ENCODE assay signal across 8 mouse cellular contexts in the genomic region with DNA sequence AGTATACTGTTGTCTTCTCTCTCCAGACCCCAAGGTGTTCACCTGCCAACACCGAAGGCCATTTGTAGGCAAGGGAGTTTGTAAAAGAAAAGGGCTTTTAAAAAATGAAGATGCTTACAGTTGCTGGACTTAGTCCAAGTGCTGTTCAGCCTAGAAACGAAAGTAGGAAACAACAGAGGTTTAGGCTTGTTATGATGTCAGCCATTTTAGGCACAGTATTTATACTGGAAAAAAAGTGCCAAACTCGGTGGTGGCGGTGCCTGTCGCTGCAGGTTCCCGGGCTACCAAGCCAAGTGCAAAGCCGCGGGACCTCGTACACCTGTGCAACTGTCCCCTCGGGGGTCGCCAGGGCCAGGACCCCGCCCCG. TPM values are rescaled to one million over a fixed set of nuclear protein-coding genes. Genes with fewer than 3 reads are reported as not detected.
DNase-seq lines count a peak whose midpoint lies in the region; ATAC-seq and TF ChIP-seq lines count a peak whose summit lies in the region.

No protein-coding gene starts in this region.

- H3K4me3 ChIP-seq in spleen, adult 2 months (ENCODE audit: extremely low read depth, insufficient read depth, insufficient read length) = peak overlapping the region; percentile 94
- peak overlapping the region; percentile 74 for H3K4me3 ChIP-seq in lung, embryonic 15.5 days
- peak overlapping the region; percentile 84 for H3K4me3 ChIP-seq in small intestine, adult 2 months (ENCODE audit: low read depth, low read length)

- no peak for TF ChIP-seq CTCF in spleen, adult 2 months (IDR thresholded peaks at IDR 0.05; ENCODE audit: extremely low read depth, insufficient read depth, insufficient read length, insufficient replicate concordance)
- no peak for TF ChIP-seq CTCF in small intestine, adult 2 months (IDR thresholded peaks at IDR 0.05; ENCODE audit: extremely low read depth, insufficient read length, insufficient replicate concordance, low read depth, low read length)

- H3K27ac ChIP-seq in spleen, adult 2 months (ENCODE audit: insufficient read depth, low read length) = peak overlapping the region; percentile 99
- H3K27ac ChIP-seq in lung, embryonic 15.5 days = peak overlapping the region; percentile 97
- H3K27ac ChIP-seq in small intestine, adult 2 months (ENCODE audit: insufficient read depth, low read depth, low read length) = peak overlapping the region; percentile 98

- WGBS in spleen, adult 2 months = under 1% methylated on average over 13 of the region's 13 CpGs
- WGBS in lung, embryonic 15.5 days = under 1% methylated on average over 13 of the region's 13 CpGs
- WGBS in small intestine, adult 2 months = 2% methylated on average over 13 of the region's 13 CpGs

- intact Hi-C loops in heart, postnatal 25 days (cut with DNase I) = loop anchor here (2.0 to 10.0 kb wide), 4 partner anchors 37 to 140 kb away; no protein-coding TSS in a partner anchor

- peak in 1 of 2 experiments; percentile 28 for DNase-seq in spleen, adult 2 months (ENCODE audit: low read depth in 1 of 2, low spot score in 2 of 2)
- no peak for DNase-seq in spleen, adult 12 weeks (ENCODE audit: low spot score)
- DNase-seq in brain, adult 2 months (ENCODE audit: low read depth, low spot score) = peak; percentile 83
- peak; percentile 22 for DNase-seq in heart, postnatal 25 days (ENCODE audit: low spot score)
- DNase-seq in right cerebral cortex, postnatal 10 days (ENCODE audit: low spot score in 2 of 2) = no peak
- DNase-seq in right cerebral cortex, postnatal 25 days = no peak

- H3K9me3 ChIP-seq in lung, embryonic 15.5 days = no peaks in the 10 kb centered on the region

- ATAC-seq in lung, embryonic 15.5 days (ENCODE audit: borderline replicate concordance, extremely low read depth, low FRiP score, low TSS enrichment) = no peak; the same call in 1 of the 2 replicates

- no peaks in the 10 kb centered on the region for H3K27me3 ChIP-seq in spleen, adult 2 months (ENCODE audit: control insufficient read depth, insufficient read depth, low read length)
- H3K27me3 ChIP-seq in lung, embryonic 15.5 days = no peaks in the 10 kb centered on the region
- no peaks in the 10 kb centered on the region for H3K27me3 ChIP-seq in small intestine, adult 2 months (ENCODE audit: control insufficient read depth, insufficient read depth, low read length)

- H3K4me1 ChIP-seq in spleen, adult 2 months (ENCODE audit: control insufficient read depth, insufficient read depth, insufficient read length) = peaks cover 19% of the 10 kb centered on the region
- peaks cover 54% of the 10 kb centered on the region for H3K4me1 ChIP-seq in lung, embryonic 15.5 days
- H3K4me1 ChIP-seq in small intestine, adult 2 months (ENCODE audit: control insufficient read depth, insufficient read depth, insufficient read length, low read length) = peaks cover 19% of the 10 kb centered on the region

- peak overlapping the region; percentile 58 for H3K4me2 ChIP-seq in lung, embryonic 15.5 days

- no peak for TF ChIP-seq POLR2A in spleen, adult 2 months (IDR thresholded peaks at IDR 0.05; ENCODE audit: low read depth, low read length)
- no peak for TF ChIP-seq POLR2A in small intestine, adult 2 months (IDR thresholded peaks at IDR 0.05; ENCODE audit: low read depth, low read length)

- peaks cover 6% of the 10 kb centered on the region for H3K36me3 ChIP-seq in spleen, adult 2 months (ENCODE audit: control insufficient read depth, insufficient read depth, low read length)
- H3K36me3 ChIP-seq in lung, embryonic 15.5 days = peaks cover 7% of the 10 kb centered on the region
- peaks cover 25% of the 10 kb centered on the region for H3K36me3 ChIP-seq in small intestine, adult 2 months (ENCODE audit: control insufficient read depth, insufficient read depth, low read length)

- H3K9ac ChIP-seq in lung, embryonic 15.5 days = peak overlapping the region; percentile 88

RNA-seq across cellular contexts. Expression of gene Itm2b, which starts 0.6 kb away (rescaled TPM):
- 567 and 602 TPM in 2 replicates for polyA plus RNA-seq in spleen, adult 2 months (2012; rRNA removed)
- total RNA-seq in heart, postnatal 25 days (2021) = 100 to 1,000 TPM; 627 to 640 TPM
- 797 and 873 TPM in 2 replicates for polyA plus RNA-seq in lung, embryonic 15.5 days (2015; fragmentation: Nextera tagmentation; extraction: Ambion mirVana)
- 515 and 990 TPM in 2 replicates for polyA plus RNA-seq in small intestine, adult 2 months (2012; rRNA removed)

RNA-seq across cellular contexts. Expression of gene Rb1, which starts 58.9 kb away (rescaled TPM):
- 4.5 and 5.2 TPM in 2 replicates for polyA plus RNA-seq in spleen, adult 2 months (2012; rRNA removed)
- 10 to 100 TPM; 16.4 to 18.7 TPM for total RNA-seq in heart, postnatal 25 days (2021)
- polyA plus RNA-seq in lung, embryonic 15.5 days (2015; fragmentation: Nextera tagmentation; extraction: Ambion mirVana) = 14.5 and 18.4 TPM in 2 replicates
- polyA plus RNA-seq in small intestine, adult 2 months (2012; rRNA removed) = 1.0 and 2.9 TPM in 2 replicates

Comparison
In these comparisons a context has a peak if more than half of its experiments do, and no peak if none do; other contexts are left out.
1. DNase-seq: peak in brain, adult 2 months (single experiment) and heart, postnatal 25 days (single experiment); none in spleen, adult 12 weeks (single experiment), right cerebral cortex, postnatal 10 days (0 of 2) and right cerebral cortex, postnatal 25 days (single experiment).
2. Peak in every context shown above with its lines, with median percentiles within 50 percentile points of each other: H3K27ac ChIP-seq and H3K4me3 ChIP-seq.